Mouse (Mus musculus) ES-Bruce4 (cell line): ENCODE data around the gene Rasa3. TPM values are rescaled to one million over a fixed set of nuclear protein-coding genes. Genes with fewer than 3 reads are reported as not detected.

Experiments
- H3K27ac ChIP-seq: 2 replicates; pipeline ENCODE4 v1.5.1; 2012; ENCODE audit warnings: low read length, inconsistent platforms; ENCODE audit not compliant: insufficient read depth
- H3K27me3 ChIP-seq: 2 replicates; pipeline ENCODE4 v1.6.1; 2012; ENCODE audit warnings: mild to moderate bottlenecking, low read length, inconsistent platforms; ENCODE audit not compliant: control insufficient read depth, poor library complexity, insufficient read depth, severe bottlenecking
- H3K36me3 ChIP-seq: 2 replicates; pipeline ENCODE4 v1.6.1; 2012; ENCODE audit warnings: inconsistent platforms, mild to moderate bottlenecking, low read length, moderate library complexity; ENCODE audit not compliant: control insufficient read depth, poor library complexity, insufficient read depth, severe bottlenecking
- H3K4me1 ChIP-seq: one replicate; pipeline ENCODE4 v1.8.1; 2011; ENCODE audit warnings: low read length; ENCODE audit not compliant: control insufficient read depth, insufficient read depth
- H3K4me3 ChIP-seq: 2 replicates; pipeline ENCODE4 v1.5.1; 2011; ENCODE audit warnings: low read depth, mild to moderate bottlenecking, low read length
- H3K9ac ChIP-seq: 2 replicates; pipeline ENCODE4 v1.6.1; 2012; ENCODE audit warnings: low read depth, mild to moderate bottlenecking, inconsistent platforms; ENCODE audit not compliant: poor library complexity, severe bottlenecking
- H3K9me3 ChIP-seq: replicated peaks from 2 replicates; pipeline ENCODE4 v1.6.1; 2012; ENCODE audit warnings: mild to moderate bottlenecking, low read length, inconsistent platforms; ENCODE audit not compliant: control insufficient read depth, poor library complexity, insufficient read depth, severe bottlenecking
- CTCF ChIP-seq: IDR thresholded peaks from one replicate; pipeline ENCODE4 v1.8.1; 2011; ENCODE audit warnings: low read depth, low read length
- EP300 ChIP-seq: IDR thresholded peaks from 2 replicates; pipeline ENCODE4 v1.6.1; 2011; ENCODE audit warnings: low read depth, low read length; ENCODE audit not compliant: insufficient read depth
- POLR2A ChIP-seq: IDR thresholded peaks from one replicate; pipeline ENCODE4 v1.8.1; 2011; ENCODE audit warnings: low read length; ENCODE audit not compliant: insufficient read depth
- polyA plus RNA-seq: library from polyadenylated mRNA; stranded (reverse); fragments of >200 nt; gene quantifications from 2 replicates; pipeline ENCODE4 v1.2.4, GENCODE M21; 2011; ENCODE audit warnings: low read depth; ENCODE audit not compliant: missing spikeins, insufficient read depth, insufficient read length

The Rasa3 gene
- polyA plus RNA-seq, 1 experiment = 14.5 TPM

GRCm38 (mm10) chr8:13676701-13677412, 546 bp downstream of the Rasa3 start:
- Histone ChIP-seq H3K4me1 (no peaks in the 10 kb centered on the region), H3K9ac (peak overlapping the region; percentile 82), H3K9me3 (no peaks in the 10 kb centered on the region), H3K4me3 (peak overlapping the region; percentile 83), H3K27me3 (no peaks in the 10 kb centered on the region), H3K27ac (no peak overlapping the region), H3K36me3 (no peaks in the 10 kb centered on the region)
- TF ChIP-seq EP300 (no peak), POLR2A (no peak), CTCF (no peak)

- H3K36me3 ChIP-seq = no peaks in the 10 kb centered on the region
- H3K9ac ChIP-seq = no peak overlapping the region
- TF ChIP-seq POLR2A (no peak), EP300 (no peak), CTCF (no peak)
These were observed 1.1 kb downstream of the Rasa3 start for GRCm38 (mm10) chr8:13676302-13676700.

DNA sequence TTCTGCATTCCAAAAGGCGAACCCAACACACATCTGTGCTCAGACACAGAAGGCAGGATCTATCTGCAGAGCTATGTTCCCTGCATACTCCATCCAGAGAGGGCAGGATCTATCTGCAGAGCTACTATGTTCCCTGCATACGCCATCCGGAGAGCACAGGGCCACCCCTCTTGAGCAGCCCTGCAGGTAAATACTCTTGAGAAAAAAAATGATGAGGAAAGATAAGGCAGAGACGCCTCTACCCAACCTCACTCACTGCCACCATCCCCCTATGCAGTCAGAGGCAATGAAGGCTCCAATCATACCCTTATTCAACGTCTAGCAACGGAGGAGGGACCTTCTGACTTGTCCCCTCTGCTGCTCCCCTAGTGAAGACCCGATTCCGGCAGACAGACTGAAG, 1.9 kb downstream of the Rasa3 start:
- Histone ChIP-seq H3K4me1 (no peaks in the 10 kb centered on the region), H3K9me3 (no peaks in the 10 kb centered on the region), H3K4me3 (no peak overlapping the region), H3K27ac (no peak overlapping the region), H3K36me3 (no peaks in the 10 kb centered on the region), H3K27me3 (no peaks in the 10 kb centered on the region), H3K9ac (no peak overlapping the region)
- no peak for TF ChIP-seq POLR2A
- TF ChIP-seq EP300 = no peak

More at GRCm38 (mm10) chr8:13676302-13676700, 1.1 kb downstream of the Rasa3 start:
- Histone ChIP-seq H3K4me3 (no peak overlapping the region), H3K27ac (no peak overlapping the region), H3K9me3 (no peaks in the 10 kb centered on the region), H3K4me1 (no peaks in the 10 kb centered on the region), H3K27me3 (no peaks in the 10 kb centered on the region)

DNA sequence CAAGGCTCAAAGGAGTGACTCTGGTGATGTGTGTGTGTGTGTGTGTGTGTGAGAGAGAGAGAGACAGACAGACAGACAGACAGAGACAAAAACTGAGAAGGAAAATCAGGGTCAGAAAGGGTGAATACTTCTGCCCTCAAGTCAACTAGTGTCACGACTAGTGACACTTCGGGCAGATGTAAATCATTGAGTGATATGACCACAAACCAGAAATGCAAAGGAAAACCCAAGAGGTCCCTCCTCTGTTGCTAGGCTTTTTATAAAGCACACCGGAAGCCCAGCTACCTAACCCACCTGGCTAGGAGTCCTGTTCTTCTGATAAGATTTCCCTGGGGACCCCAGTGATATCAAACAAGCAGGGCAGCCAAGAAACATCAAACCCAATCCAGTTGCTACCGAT, 2.3 kb downstream of the Rasa3 start:
- Histone ChIP-seq H3K4me1 (no peaks in the 10 kb centered on the region), H3K9ac (no peak overlapping the region), H3K4me3 (no peak overlapping the region)

DNA sequence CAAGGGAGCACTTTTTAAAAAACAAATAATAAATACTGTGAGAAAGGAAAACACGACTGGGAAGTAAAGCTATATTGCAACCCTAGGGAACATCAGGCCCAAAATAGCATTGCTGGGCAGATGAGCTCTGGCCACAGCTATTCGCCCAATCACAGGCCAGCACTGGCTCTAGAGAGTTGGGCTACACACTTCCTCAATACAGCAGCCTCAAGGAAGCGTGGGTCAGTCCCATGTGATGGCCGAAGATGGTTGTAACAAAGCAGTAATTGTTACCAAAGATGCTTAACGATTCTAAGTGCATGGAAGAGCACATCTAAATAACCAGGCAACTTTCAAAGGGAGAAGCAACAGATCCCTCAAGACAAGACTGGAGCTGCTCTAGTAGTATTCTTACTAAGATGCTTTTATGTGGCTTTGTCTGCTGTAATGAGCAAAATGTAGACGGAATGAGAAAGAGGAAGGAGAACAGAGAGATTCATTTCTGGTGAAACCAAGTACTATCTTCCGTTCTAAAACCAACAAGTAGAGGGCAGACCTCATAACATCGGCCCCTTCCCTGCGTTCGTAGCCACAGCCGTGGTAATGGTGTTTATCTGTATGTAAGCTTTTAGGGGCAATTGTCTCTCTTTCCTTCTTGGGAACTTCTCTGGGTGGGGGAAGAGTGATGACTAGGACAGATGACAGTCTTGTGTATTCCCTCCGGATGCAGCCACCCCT, 3.0 kb downstream of the Rasa3 start:
- Histone ChIP-seq H3K27me3 (no peaks in the 10 kb centered on the region), H3K9ac (no peak overlapping the region), H3K36me3 (no peaks in the 10 kb centered on the region), H3K27ac (no peak overlapping the region), H3K4me1 (peaks cover 1% of the 10 kb centered on the region), H3K9me3 (no peaks in the 10 kb centered on the region), H3K4me3 (no peak overlapping the region)
- TF ChIP-seq POLR2A (no peak), CTCF (no peak), EP300 (no peak)

More for the DNA sequence above, 2.3 kb downstream of the Rasa3 start:
- TF ChIP-seq EP300 (no peak), CTCF (no peak), POLR2A (no peak)
- Histone ChIP-seq H3K9me3 (no peaks in the 10 kb centered on the region), H3K36me3 (no peaks in the 10 kb centered on the region), H3K27ac (no peak overlapping the region), H3K27me3 (no peaks in the 10 kb centered on the region)

GRCm38 (mm10) chr8:13673215-13673614, 4.2 kb downstream of the Rasa3 start:
- Histone ChIP-seq H3K36me3 (no peaks in the 10 kb centered on the region), H3K4me3 (no peak overlapping the region), H3K4me1 (peaks cover 2% of the 10 kb centered on the region), H3K27ac (no peak overlapping the region), H3K9me3 (no peaks in the 10 kb centered on the region), H3K27me3 (no peaks in the 10 kb centered on the region), H3K9ac (no peak overlapping the region)
- no peak for TF ChIP-seq CTCF
- TF ChIP-seq POLR2A = no peak
- no peak for TF ChIP-seq EP300
